Mouse (Mus musculus) skeletal muscle tissue, adult 2 months (tissue): ENCODE data around the gene Phactr4.
A peak's percentile ranks its signal among the peaks of the same experiment; 100 is the strongest.

Experiments
- DNase-seq: peaks from one replicate; pipeline ENCODE4 v3.0.0-alpha.2; 2012; ENCODE audit warnings: low read depth, low spot score

Phactr4 gene

DNA sequence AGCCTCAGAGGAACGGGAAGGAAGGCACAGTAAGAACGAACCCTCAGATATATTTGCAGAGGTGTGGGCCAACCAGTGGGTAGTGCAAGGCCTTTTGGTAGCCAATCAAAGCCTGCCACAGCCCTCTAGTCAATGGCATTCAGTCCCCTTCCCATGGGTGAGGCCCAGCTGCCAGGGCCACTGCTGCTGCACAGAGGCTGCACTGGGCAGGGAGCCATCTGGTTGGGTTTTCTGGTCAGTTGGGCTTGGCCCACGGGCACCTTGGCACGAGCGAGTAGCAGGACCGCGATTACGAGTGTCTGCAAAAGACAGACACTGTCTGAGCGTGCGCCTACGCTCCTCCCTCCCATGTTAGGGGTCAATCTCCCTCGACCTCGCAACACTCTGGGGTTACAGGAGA is 83.3 kb downstream of the Phactr4 start:
- no peak for DNase-seq

DNA sequence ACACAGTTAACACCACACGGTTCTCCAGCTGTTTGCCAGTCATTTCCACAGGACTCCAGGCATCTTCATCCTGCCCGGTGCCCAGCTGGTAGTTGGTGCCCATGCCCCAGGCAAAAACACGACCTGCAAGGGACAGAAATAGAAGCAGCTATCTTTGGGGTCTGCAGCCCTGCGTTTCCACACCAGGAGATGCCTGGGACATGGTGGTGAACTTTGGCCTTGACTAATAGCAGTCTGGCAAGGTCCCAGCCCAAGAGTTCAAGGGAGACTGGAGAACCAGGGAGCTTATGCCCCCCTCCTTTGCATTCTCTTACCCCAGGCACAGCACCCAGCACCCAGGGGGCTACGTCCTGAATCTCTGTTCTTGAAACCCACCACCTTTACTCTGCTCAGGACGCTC is 89.4 kb downstream of the Phactr4 start:
- DNase-seq = no peak

DNA sequence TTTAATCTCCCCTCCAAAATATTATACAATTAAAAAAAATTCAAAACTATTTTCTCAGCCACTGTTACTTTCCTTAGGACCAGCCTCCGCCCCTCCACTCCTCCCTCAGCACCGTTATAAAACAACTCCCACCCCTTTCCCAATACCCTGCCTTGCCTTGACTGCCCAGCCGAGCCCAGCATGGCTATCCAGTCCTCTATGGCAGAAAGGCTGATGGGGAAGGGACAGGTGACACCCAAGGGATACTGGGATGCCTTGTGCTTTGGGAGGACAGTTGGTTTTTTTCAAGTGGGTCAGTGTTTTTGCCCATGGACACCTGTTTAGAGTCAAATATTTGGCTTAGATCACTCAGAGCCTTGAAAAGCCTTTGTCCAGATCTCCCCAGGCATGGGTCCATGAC is 90.3 kb downstream of the Phactr4 start:
- no peak for DNase-seq

DNA sequence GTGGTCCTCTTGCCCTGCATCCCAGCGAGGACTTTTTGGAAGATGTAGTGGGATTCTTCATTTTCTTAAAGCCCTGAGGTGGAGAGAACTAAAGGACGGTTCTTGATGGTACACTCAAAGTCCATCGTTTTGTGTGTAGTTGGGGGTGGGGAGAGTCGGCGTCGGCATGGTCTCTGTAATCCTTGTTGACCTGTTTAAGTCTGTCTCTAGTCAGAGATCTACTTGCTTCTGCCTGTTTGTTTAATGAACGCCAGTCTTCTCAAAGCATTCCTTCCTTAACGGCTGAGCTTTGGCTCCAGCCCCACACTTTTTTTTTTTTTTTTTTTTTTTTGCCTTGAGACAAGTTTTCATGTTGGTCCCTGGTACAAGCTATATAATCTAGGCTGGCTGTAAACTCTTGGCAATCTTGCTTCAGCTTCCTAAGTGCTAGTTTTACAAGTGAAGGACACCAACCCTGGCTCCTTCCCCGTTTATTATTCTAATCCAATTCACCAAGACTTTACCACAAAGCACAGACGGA is 92.4 kb downstream of the Phactr4 start:
- no peak for DNase-seq

DNA sequence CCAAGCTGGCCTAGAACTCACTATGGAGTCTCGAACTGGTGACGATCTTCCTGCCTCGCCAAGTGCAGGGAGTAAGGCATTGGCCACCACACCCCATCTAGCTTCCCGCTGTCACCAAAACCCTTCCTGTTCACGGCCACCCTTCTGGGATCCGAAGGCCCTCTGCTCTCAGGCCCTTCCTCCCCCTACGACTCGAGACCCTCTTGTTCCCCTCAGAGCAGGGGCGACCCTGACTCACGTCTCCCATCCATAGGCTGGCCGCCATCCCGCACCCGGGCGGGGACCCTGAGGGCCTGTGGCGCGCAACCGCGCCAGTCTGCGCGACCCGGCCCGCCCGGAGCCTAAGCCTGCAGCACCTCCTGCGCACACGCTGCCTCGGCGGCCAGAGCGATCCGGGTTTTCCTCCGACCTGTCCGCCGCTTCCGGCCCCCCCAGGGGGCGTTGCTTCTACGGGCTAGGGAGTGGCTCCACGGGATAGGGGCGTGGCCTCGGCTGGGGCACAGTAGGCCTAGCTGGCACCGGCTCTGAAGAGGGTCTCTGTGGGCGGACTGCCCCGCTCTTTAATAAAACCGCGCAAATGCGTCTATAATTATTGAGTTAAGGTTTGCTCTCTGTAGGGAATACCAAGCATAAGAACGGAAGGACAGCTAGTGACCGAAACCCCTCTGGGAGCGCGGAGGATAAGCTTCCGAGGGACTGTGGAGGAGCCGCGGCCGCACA is 93.0 kb downstream of the Phactr4 start, which contains the start of gene Trnau1ap:
Gene Trnau1ap, minus strand, starts transcription at position 424 of the 720 bp plus-strand sequence.
- DNase-seq = peak; percentile 86

DNA sequence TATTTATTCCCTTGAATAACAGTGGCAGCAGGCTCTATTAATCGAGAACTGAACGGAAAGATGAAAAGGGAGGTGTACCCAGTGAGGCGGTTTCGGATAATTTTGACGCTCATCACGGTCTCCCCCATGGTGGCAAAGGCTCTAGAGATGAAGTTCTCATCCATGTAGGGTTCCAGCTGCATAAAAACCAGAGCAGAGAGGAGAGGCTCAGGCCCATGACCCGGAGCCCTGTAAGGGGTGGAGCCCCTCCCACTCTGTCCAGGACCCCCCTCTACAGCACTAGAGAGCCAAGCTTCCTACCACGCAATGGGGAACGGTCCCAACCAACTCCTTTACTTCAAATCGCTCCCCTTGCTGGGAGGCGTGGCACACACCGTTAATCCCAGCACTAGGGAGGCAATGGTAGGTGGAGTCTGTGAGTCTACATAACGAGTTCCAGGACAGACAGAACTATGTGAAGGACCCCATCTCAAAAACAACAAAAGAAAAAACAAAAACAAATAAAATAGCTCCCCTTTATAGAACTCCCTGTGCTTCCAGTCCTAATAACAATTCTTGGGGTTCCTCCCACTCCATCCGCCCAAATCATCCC is 93.8 kb downstream of the Phactr4 start:
- DNase-seq = no peak

DNA sequence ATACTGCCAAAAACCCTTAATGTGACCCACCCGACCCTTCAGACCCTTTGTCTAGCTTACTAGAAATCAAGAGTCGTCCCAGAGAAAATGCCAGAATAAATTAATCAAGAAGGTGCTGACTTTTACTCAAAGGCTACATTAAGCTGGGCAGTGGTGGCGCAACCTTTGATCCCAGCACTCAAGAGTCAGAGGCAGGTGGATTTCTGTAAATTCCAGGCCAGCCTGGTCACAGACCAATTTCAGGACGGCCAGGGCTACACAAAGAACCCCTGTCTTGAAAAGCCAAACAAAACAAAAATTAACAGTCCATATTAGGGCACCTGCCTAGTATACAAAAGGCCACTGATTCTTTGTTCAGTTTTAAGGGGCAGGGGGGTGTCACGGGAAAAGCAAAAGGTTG is 95.8 kb downstream of the Phactr4 start:
- DNase-seq = no peak

DNA sequence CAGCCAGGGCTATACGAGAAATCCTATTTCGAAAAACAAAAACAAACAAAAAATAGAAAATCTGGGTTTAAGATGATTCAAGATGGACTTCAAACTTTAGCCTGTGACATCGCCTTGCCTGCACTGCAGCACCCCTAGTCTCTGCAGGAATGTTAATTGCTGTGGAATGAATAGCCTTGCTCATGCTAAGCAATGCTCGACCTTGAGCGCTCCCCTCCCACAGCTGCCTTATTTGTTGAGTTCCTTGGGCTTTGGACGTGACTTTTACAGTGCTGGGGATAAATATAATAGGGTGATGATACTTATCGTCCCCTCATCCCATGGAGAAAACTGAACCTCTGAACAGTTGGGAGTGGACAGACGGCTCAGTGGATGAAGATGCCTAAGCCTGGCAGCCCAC is 106.6 kb downstream of the Phactr4 start:
- no peak for DNase-seq

DNA sequence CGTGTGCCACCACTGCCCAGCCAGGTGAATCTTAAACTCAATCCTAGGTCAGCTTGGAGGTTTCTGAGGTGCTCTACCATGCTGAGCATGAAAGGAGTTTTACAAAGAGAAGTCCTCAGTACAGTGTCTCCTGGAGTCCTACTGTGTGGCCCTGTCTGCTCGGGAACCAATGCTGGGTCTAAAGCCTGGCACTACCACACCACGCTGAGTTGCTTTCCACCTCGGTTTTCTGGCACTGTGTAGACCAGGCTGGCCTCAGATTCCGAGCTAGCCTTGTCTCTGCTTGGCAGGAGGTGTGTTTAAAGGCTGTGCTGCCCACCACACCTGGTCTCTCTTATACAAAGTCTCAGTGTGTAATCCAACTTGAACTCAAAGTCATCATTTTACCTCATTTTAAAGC is 109.7 kb downstream of the Phactr4 start:
- DNase-seq = no peak

DNA sequence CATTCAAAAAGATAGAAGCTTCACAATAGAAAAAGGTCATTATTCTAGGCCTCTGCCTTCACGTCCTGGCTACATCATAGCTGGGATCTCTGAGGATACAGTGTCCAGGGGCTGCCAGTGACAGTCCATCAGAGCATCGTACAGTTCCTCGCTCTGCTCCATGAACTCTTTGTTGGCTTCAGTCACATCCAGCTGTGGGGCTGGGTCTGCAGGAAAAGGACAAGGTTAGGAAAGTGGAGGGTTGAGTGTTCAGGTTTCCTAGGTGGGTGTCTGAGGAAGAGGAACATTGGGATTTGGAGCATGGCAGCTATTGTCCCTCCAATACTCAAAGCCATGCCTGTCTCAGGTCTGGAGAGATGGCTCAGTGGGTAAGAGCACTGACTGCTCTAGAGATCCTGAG is 110.5 kb downstream of the Phactr4 start:
- DNase-seq = no peak

DNA sequence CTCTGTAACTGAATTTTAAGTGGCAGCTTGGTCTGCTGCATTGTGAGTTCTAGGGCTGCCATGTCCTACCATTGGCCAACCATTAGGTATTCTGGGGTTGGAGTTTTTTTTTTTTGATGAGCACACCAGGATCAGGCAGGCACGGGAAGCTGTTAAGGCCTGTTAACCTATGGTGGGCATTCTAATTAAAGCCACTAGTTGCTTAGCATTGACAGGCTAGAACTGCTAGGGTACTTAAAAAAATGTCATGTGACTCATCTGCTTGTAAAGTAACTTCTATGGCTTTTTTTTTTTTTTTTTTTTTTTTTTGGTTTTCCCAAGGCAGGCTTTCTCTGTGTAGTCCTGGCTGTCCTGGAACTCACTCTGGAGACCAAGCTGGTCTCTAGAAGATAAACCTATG is 111.1 kb downstream of the Phactr4 start:
- DNase-seq = no peak

DNA sequence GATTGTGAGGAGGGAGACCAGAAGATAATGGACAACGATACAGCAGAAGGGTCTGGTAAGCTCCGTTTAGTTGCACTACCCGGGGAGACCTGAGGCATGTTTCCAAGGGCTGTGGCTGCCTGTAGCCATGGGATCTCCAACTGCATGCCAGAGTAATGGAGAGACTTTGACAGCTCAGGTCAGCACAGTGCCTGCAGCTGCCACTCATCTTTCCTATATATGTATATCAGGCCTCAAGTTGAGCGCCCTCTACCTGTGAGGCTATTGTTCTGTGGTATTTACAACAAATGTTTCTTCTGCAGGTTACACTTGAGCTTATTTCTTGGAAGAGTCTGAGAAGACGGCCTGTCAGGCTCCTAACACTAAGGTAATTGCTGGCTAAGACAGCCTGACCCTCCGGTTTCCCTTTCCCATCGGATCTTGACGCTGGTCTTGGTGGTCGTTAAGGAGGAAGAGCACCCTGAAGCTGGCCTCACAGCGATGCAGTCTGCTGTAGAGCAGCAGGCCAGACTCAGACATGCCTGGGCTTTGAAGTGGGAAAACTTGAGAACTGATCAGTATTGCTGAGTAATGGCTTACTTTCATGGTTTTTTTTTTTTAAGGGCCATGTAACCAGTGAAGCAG is 112.3 kb downstream of the Phactr4 start:
- DNase-seq = peak; percentile 58

DNA sequence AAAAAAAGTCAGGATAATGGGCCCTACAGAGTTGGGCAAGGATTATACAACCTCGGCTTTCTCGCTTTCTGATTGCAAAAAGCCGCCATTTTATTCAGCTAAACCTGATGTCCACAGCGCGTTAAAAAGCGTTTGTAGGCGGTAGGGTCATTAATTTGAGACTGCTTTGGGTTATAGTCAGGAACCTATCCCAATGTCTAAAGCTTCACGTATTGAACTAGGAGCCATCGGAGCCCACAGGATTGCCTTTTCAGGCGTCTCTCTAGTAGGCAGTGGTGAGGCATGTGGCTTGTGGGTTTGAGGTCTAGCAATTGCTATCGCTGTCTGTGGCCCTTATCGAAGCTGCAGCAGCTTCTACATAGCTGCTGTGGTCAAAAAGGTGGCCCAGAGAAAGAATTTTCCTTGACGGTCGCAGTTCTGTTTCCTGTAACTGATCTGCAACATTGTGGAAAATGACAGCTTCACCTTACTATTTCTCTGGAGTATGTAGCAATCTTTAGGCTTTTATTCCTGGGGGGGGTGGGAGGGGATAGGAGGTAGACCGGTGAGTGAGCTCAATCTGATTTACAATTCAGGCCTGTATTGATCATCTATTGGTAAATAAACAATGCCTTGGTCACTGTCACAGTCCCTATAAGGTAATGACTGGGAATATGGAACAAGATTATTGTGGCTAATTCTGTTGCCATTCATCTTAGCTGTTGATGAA is 113.0 kb downstream of the Phactr4 start:
- no peak for DNase-seq

DNA sequence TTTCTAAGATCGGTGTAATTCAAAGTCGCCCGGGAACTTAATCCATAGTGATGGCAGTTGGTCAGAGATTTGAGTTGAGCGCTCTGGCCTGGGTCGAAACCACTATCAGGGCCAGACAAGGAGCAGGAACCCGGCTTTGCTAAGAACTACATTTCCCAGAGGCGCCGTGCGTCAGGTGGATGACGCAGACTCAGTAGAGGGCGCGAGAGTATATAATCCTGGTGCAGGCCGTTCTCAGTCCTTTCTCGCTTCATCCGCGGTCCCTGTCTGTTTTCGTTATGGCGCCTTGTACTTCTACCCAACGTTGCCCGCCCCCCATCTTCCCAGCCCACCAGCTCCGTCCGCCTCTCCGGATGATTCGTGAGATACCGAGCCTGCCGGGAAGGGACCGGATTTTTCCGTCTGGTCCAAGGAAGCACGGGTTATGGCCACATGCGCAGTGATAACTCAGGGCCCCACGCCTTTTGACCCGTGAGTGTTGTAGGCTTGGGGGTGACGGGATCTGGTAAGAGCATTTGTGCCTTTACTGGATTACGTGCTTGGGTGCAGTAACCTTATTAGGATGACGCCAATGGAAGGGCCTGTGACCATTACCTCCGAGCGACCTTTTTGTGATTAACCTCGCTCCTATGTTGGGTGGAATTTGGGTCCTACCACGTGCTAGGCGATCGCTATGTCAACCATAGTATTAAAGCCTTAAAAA is 113.7 kb downstream of the Phactr4 start:
- DNase-seq = peak; percentile 96

DNA sequence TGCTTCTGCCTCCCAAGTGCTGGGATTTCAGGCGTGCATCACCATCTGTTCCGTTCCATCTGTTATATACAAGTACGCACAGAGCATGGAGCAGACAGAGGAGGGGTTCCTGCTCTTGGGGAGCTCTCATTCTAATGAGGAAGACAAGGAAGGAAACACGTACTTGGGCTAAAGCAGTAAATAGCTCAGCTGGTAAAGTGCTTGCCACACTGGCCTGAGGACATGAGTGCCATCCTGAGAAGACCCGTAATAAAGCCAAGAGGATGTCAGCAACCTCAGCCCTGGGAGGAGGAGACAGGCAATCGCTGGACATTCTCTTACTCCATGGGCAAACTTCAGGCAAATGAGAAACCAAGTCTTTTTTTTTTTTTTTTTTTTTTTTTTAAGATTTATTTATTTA is 116.3 kb downstream of the Phactr4 start:
- no peak for DNase-seq
